Mouse (Mus musculus) C2C12 (cell line): Measurements from ENCODE around the gene Prkab2.

Experiments
- CEBPB ChIP-seq: IDR thresholded peaks from one replicate; pipeline ENCODE4 v1.6.1; 2011; ENCODE audit warnings: low read depth, mild to moderate bottlenecking, control low read depth, moderate library complexity
- CTCF ChIP-seq: IDR thresholded peaks from one replicate; pipeline ENCODE4 v1.5.1; 2011; ENCODE audit not compliant: control insufficient read depth, insufficient read depth, insufficient read length
- MAX ChIP-seq: IDR thresholded peaks from one replicate; pipeline ENCODE4 v1.6.1; 2011; ENCODE audit warnings: mild to moderate bottlenecking, control low read depth
- MYOG ChIP-seq: IDR thresholded peaks from one replicate; pipeline ENCODE4 v1.6.1; 2011; ENCODE audit not compliant: control insufficient read depth, insufficient read length; ENCODE audit errors: extremely low read depth
- USF1 ChIP-seq: IDR thresholded peaks from one replicate; pipeline ENCODE4 v1.6.1; 2011; ENCODE audit warnings: low read depth, mild to moderate bottlenecking, control low read depth, moderate library complexity

GRCm38 (mm10) chr3:97674644-97675110 is 16.7 kb downstream of the Prkab2 start, which contains the start of gene Gm17651:
- TF ChIP-seq CTCF (no peak), MYOG (no peak), USF1 (no peak), MAX (no peak), CEBPB (no peak)
